Mouse (Mus musculus): ENCODE measurements around the gene Taar4. TPM values are rescaled to one million over a fixed set of nuclear protein-coding genes. Genes with fewer than 3 reads are reported as not detected.

The Taar4 gene
- polyA plus RNA-seq (2014; fragmentation: Nextera tagmentation; extraction: Ambion mirVana): not detected in 2 replicates

- no peaks in the 10 kb centered on the region for H3K36me3 ChIP-seq (ENCODE audit: control insufficient read depth, insufficient read depth, low read length)
- H3K4me1 ChIP-seq (ENCODE audit: control insufficient read depth, insufficient read depth, low read length): no peaks in the 10 kb centered on the region
- H3K27me3 ChIP-seq (ENCODE audit: control insufficient read depth, insufficient read depth, low read length): no peaks in the 10 kb centered on the region
- 96% methylated on average over 13 of the region's 13 CpGs for WGBS
- no peak within 1 kb of the TSS for H3K9ac ChIP-seq (replicated peaks; ENCODE audit: low read length)
- no peak for ATAC-seq (ENCODE audit: low FRiP score, low TSS enrichment)
- no peaks in the 10 kb centered on the region for H3K9me3 ChIP-seq (ENCODE audit: control insufficient read depth, low read length)
- no peak within 1 kb of the TSS for H3K27ac ChIP-seq (replicated peaks; ENCODE audit: low read depth, low read length)
- no peak within 1 kb of the TSS for H3K4me2 ChIP-seq (ENCODE audit: low read length)
- DNase-seq: no peak
- H3K4me3 ChIP-seq (replicated peaks; ENCODE audit: low read depth, low read length): no peak within 1 kb of the TSS
Measured at GRCm38 (mm10) chr10:23960444-23960915, at the start of gene Taar4. TSS of gene Taar4 (plus strand) at chr10:23960494.

DNA sequence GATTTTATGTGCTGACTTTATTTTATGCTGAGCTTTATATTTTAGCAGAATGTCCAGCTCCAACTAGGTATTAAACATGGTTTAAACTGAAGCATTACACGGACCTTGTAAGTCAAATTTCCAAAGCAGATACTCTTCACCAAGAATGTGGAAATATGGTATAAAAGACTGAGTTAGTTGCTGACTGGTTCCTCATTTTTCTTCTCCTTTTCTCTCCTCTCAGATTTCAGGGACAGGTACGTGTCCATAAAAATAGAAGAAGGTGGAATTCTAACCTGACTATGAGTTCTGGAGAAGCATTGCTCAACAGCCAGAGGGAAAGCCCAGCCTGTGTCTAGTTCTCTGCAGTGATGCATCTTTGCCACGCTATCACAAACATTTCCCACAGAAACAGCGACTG, 40.2 kb upstream of the Taar4 start, which contains the start of gene Taar1:
TSS of gene Taar1 (plus strand) at position 301 of the 400 bp plus-strand sequence.
- Histone ChIP-seq H3K27me3 (ENCODE audit: control insufficient read depth, insufficient read depth, low read length) (no peaks in the 10 kb centered on the region), H3K4me1 (ENCODE audit: control insufficient read depth, insufficient read depth, low read length) (no peaks in the 10 kb centered on the region), H3K9me3 (ENCODE audit: control insufficient read depth, low read length) (no peaks in the 10 kb centered on the region), H3K4me3 (replicated peaks; ENCODE audit: low read depth, low read length) (no peak within 1 kb of the TSS), H3K27ac (replicated peaks; ENCODE audit: low read depth, low read length) (no peak within 1 kb of the TSS), H3K36me3 (ENCODE audit: control insufficient read depth, insufficient read depth, low read length) (no peaks in the 10 kb centered on the region), H3K4me2 (ENCODE audit: low read length) (no peak within 1 kb of the TSS), H3K9ac (replicated peaks; ENCODE audit: low read length) (no peak within 1 kb of the TSS)
- 94% methylated on average over 4 of the region's 4 CpGs for WGBS
- ATAC-seq (ENCODE audit: low FRiP score, low TSS enrichment): no peak
- DNase-seq: no peak

- DNase-seq (no peak), ATAC-seq (ENCODE audit: low FRiP score, low TSS enrichment) (no peak)
- 73% methylated on average over 3 of the region's 3 CpGs for WGBS
- H3K9ac ChIP-seq (replicated peaks; ENCODE audit: low read length): no peak overlapping the region
- no peak overlapping the region for H3K4me2 ChIP-seq (ENCODE audit: low read length)
- no peaks in the 10 kb centered on the region for H3K4me1 ChIP-seq (ENCODE audit: control insufficient read depth, insufficient read depth, low read length)
- H3K9me3 ChIP-seq (ENCODE audit: control insufficient read depth, low read length): no peaks in the 10 kb centered on the region
- H3K36me3 ChIP-seq (ENCODE audit: control insufficient read depth, insufficient read depth, low read length): no peaks in the 10 kb centered on the region
- H3K27ac ChIP-seq (replicated peaks; ENCODE audit: low read depth, low read length): no peak overlapping the region
- H3K4me3 ChIP-seq (replicated peaks; ENCODE audit: low read depth, low read length): no peak overlapping the region
- no peaks in the 10 kb centered on the region for H3K27me3 ChIP-seq (ENCODE audit: control insufficient read depth, insufficient read depth, low read length)
Measured at GRCm38 (mm10) chr10:23922468-23922867, 37.8 kb upstream of the Taar4 start.

- no peaks in the 10 kb centered on the region for H3K27me3 ChIP-seq (ENCODE audit: control insufficient read depth, insufficient read depth, low read length)
- H3K9me3 ChIP-seq (ENCODE audit: control insufficient read depth, low read length): no peaks in the 10 kb centered on the region
- DNase-seq (no peak), ATAC-seq (ENCODE audit: low FRiP score, low TSS enrichment) (no peak)
- H3K4me2 ChIP-seq (ENCODE audit: low read length): no peak overlapping the region
- H3K9ac ChIP-seq (replicated peaks; ENCODE audit: low read length): no peak overlapping the region
- H3K36me3 ChIP-seq (ENCODE audit: control insufficient read depth, insufficient read depth, low read length): no peaks in the 10 kb centered on the region
- H3K4me1 ChIP-seq (ENCODE audit: control insufficient read depth, insufficient read depth, low read length): no peaks in the 10 kb centered on the region
- WGBS: 82% methylated on average over 2 of the region's 2 CpGs
- H3K27ac ChIP-seq (replicated peaks; ENCODE audit: low read depth, low read length): no peak overlapping the region
- H3K4me3 ChIP-seq (replicated peaks; ENCODE audit: low read depth, low read length): no peak overlapping the region
Measured at GRCm38 (mm10) chr10:23923941-23924340, 36.4 kb upstream of the Taar4 start.

- no peak for ATAC-seq (ENCODE audit: low FRiP score, low TSS enrichment)
- Histone ChIP-seq H3K4me3 (replicated peaks; ENCODE audit: low read depth, low read length) (no peak overlapping the region), H3K9me3 (ENCODE audit: control insufficient read depth, low read length) (no peaks in the 10 kb centered on the region), H3K4me2 (ENCODE audit: low read length) (no peak overlapping the region), H3K36me3 (ENCODE audit: control insufficient read depth, insufficient read depth, low read length) (no peaks in the 10 kb centered on the region), H3K4me1 (ENCODE audit: control insufficient read depth, insufficient read depth, low read length) (no peaks in the 10 kb centered on the region), H3K27ac (replicated peaks; ENCODE audit: low read depth, low read length) (no peak overlapping the region), H3K27me3 (ENCODE audit: control insufficient read depth, insufficient read depth, low read length) (no peaks in the 10 kb centered on the region), H3K9ac (replicated peaks; ENCODE audit: low read length) (no peak overlapping the region)
- 53% methylated on average over 4 of the region's 4 CpGs for WGBS
- DNase-seq: no peak
Measured at GRCm38 (mm10) chr10:23937613-23938012, 22.7 kb upstream of the Taar4 start.

DNA sequence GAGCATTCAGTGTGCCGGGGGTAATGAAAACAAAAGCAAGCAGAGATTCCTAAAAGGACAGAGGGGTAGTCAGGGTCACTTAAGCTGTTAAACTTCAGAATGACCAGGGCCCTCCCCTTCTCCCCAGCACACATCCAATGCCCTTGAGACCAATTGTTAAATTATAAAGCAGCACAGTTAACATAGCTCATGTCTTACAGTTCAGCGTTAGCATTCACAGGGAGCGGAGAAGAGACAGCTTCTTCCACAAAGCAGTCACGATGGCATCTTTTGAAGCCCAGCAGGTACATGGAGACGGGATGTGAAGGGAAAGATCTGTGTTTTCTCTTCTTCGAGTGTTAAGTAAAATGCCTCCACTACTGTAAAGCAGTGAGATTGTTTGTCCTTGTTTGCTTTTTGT, 22.0 kb upstream of the Taar4 start, which contains the start of gene Taar2:
TSS of gene Taar2 (plus strand) at position 261 of the 400 bp plus-strand sequence.
- Histone ChIP-seq H3K4me2 (ENCODE audit: low read length) (no peak within 1 kb of the TSS), H3K9ac (replicated peaks; ENCODE audit: low read length) (no peak within 1 kb of the TSS), H3K4me1 (ENCODE audit: control insufficient read depth, insufficient read depth, low read length) (no peaks in the 10 kb centered on the region), H3K9me3 (ENCODE audit: control insufficient read depth, low read length) (no peaks in the 10 kb centered on the region), H3K4me3 (replicated peaks; ENCODE audit: low read depth, low read length) (no peak within 1 kb of the TSS), H3K36me3 (ENCODE audit: control insufficient read depth, insufficient read depth, low read length) (no peaks in the 10 kb centered on the region), H3K27me3 (ENCODE audit: control insufficient read depth, insufficient read depth, low read length) (no peaks in the 10 kb centered on the region), H3K27ac (replicated peaks; ENCODE audit: low read depth, low read length) (no peak within 1 kb of the TSS)
- DNase-seq (peak; percentile 33), ATAC-seq (ENCODE audit: low FRiP score, low TSS enrichment) (no peak)
- WGBS: 45% methylated on average over 6 of the region's 6 CpGs

DNA sequence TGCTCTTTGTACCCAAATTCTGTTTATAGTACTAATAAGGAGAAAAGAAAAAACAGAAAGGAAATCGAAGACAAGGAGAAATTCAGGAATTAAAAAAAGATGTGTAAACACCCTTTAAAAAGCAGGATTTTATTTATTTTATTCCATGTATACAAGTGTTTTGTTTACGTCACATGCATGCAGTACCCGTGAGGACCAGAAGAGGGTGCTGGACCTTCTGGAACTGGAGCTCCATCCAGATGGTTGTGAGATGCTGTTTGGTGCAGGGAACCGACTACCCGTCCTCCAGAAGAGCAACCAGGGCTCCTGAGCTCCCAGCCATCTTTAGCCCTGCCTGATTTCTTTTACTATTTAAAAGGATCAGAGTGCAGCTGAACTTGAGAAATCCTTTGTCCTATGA, 17.8 kb upstream of the Taar4 start:
- no peaks in the 10 kb centered on the region for H3K9me3 ChIP-seq (ENCODE audit: control insufficient read depth, low read length)
- H3K4me1 ChIP-seq (ENCODE audit: control insufficient read depth, insufficient read depth, low read length): no peaks in the 10 kb centered on the region
- no peaks in the 10 kb centered on the region for H3K36me3 ChIP-seq (ENCODE audit: control insufficient read depth, insufficient read depth, low read length)
- no peak overlapping the region for H3K4me3 ChIP-seq (replicated peaks; ENCODE audit: low read depth, low read length)
- no peaks in the 10 kb centered on the region for H3K27me3 ChIP-seq (ENCODE audit: control insufficient read depth, insufficient read depth, low read length)
- WGBS: 81% methylated on average over 5 of the region's 5 CpGs
- peak; percentile 8 for DNase-seq
- no peak overlapping the region for H3K4me2 ChIP-seq (ENCODE audit: low read length)
- no peak for ATAC-seq (ENCODE audit: low FRiP score, low TSS enrichment)
- no peak overlapping the region for H3K27ac ChIP-seq (replicated peaks; ENCODE audit: low read depth, low read length)
- H3K9ac ChIP-seq (replicated peaks; ENCODE audit: low read length): no peak overlapping the region

GRCm38 (mm10) chr10:23948026-23948425, 12.3 kb upstream of the Taar4 start:
- 62% methylated on average over 7 of the region's 7 CpGs for WGBS
- ATAC-seq (ENCODE audit: low FRiP score, low TSS enrichment) (no peak), DNase-seq (peak; percentile 13)
- no peak overlapping the region for H3K9ac ChIP-seq (replicated peaks; ENCODE audit: low read length)
- H3K9me3 ChIP-seq (ENCODE audit: control insufficient read depth, low read length): no peaks in the 10 kb centered on the region
- no peak overlapping the region for H3K4me2 ChIP-seq (ENCODE audit: low read length)
- no peak overlapping the region for H3K27ac ChIP-seq (replicated peaks; ENCODE audit: low read depth, low read length)
- no peaks in the 10 kb centered on the region for H3K36me3 ChIP-seq (ENCODE audit: control insufficient read depth, insufficient read depth, low read length)
- H3K27me3 ChIP-seq (ENCODE audit: control insufficient read depth, insufficient read depth, low read length): no peaks in the 10 kb centered on the region
- no peak overlapping the region for H3K4me3 ChIP-seq (replicated peaks; ENCODE audit: low read depth, low read length)
- no peaks in the 10 kb centered on the region for H3K4me1 ChIP-seq (ENCODE audit: control insufficient read depth, insufficient read depth, low read length)

- Histone ChIP-seq H3K36me3 (ENCODE audit: control insufficient read depth, insufficient read depth, low read length) (no peaks in the 10 kb centered on the region), H3K4me3 (replicated peaks; ENCODE audit: low read depth, low read length) (no peak within 1 kb of the TSS), H3K9me3 (ENCODE audit: control insufficient read depth, low read length) (no peaks in the 10 kb centered on the region), H3K4me2 (ENCODE audit: low read length) (no peak within 1 kb of the TSS), H3K27me3 (ENCODE audit: control insufficient read depth, insufficient read depth, low read length) (no peaks in the 10 kb centered on the region), H3K9ac (replicated peaks; ENCODE audit: low read length) (no peak within 1 kb of the TSS), H3K4me1 (ENCODE audit: control insufficient read depth, insufficient read depth, low read length) (no peaks in the 10 kb centered on the region), H3K27ac (replicated peaks; ENCODE audit: low read depth, low read length) (no peak within 1 kb of the TSS)
- ATAC-seq (ENCODE audit: low FRiP score, low TSS enrichment): no peak
- no peak for DNase-seq
- 85% methylated on average over 16 of the region's 16 CpGs for WGBS
Measured at GRCm38 (mm10) chr10:23949508-23950005, 10.7 kb upstream of the Taar4 start, which contains the start of gene Taar3. TSS of gene Taar3 (plus strand) at chr10:23949558.
